In genomic region chr11:11097606-11098005, GRCm38 (mm10) we compare ENCODE assay signal across 20 mouse cellular contexts. TPM values are rescaled to one million over a fixed set of nuclear protein-coding genes. Genes with fewer than 3 reads are reported as not detected.
DNase-seq lines count a peak whose midpoint lies in the region; ATAC-seq lines count a peak whose summit lies in the region.
"Had no signal": no experiment of that assay in that cellular context is flagged by ENCODE, and none has a peak within 500 bp of the region (broad histone marks: within the 10 kb centered on the region; RNA-seq: fewer than 3 reads in every experiment).

No protein-coding gene starts in this region.

- H3K36me3 ChIP-seq in forebrain, embryonic 15.5 days, result no peaks in the 10 kb centered on the region
- H3K36me3 ChIP-seq: embryonic facial prominence, embryonic 10.5 days; embryonic facial prominence, embryonic 12.5 days; G1E had no signal

- H3K9me3 ChIP-seq in forebrain, embryonic 15.5 days, result no peaks in the 10 kb centered on the region
- H3K9me3 ChIP-seq: embryonic facial prominence, embryonic 10.5 days; embryonic facial prominence, embryonic 12.5 days; forebrain, embryonic 13.5 days; G1E had no signal

- H3K27ac ChIP-seq in forebrain, embryonic 15.5 days (replicated peaks), result no peak overlapping the region
- H3K27ac ChIP-seq: embryonic facial prominence, embryonic 10.5 days; embryonic facial prominence, embryonic 12.5 days; forebrain, embryonic 13.5 days had no signal

- no peak overlapping the region for H3K4me2 ChIP-seq in forebrain, embryonic 15.5 days (replicated peaks)
- H3K4me2 ChIP-seq: embryonic facial prominence, embryonic 12.5 days; forebrain, embryonic 13.5 days had no signal

- 96% methylated on average over 1 of the region's 1 CpGs for WGBS in forebrain, embryonic 15.5 days

- no peak overlapping the region for H3K9ac ChIP-seq in forebrain, embryonic 15.5 days (replicated peaks)
- H3K9ac ChIP-seq: embryonic facial prominence, embryonic 12.5 days; forebrain, embryonic 13.5 days; forebrain, postnatal 0 days had no signal

- ATAC-seq in forebrain, embryonic 15.5 days (replicated peaks), result no peak
- ATAC-seq in frontal cortex, adult (ENCODE audit: low TSS enrichment), result no peak
- ATAC-seq: activated CD4-positive, CD25-positive, alpha-beta regulatory T cell, adult 4 months; forebrain, embryonic 13.5 days; forebrain, postnatal 0 days; Patski had no signal

- peaks cover under 1% of the 10 kb centered on the region; the same call in 1 of the 2 replicates for H3K4me1 ChIP-seq in forebrain, embryonic 15.5 days
- H3K4me1 ChIP-seq: embryonic facial prominence, embryonic 10.5 days; embryonic facial prominence, embryonic 12.5 days had no signal

- H3K4me3 ChIP-seq in forebrain, embryonic 15.5 days, result no peak overlapping the region
- H3K4me3 ChIP-seq: embryonic facial prominence, embryonic 10.5 days; embryonic facial prominence, embryonic 12.5 days; forebrain, embryonic 13.5 days had no signal

- no peaks in the 10 kb centered on the region for H3K27me3 ChIP-seq in forebrain, embryonic 15.5 days
- H3K27me3 ChIP-seq: embryonic facial prominence, embryonic 12.5 days; forebrain, embryonic 13.5 days; Patski had no signal

- DNase-seq in ES-CJ7 (ENCODE audit: low read depth, low spot score) (peak; percentile 85), R1 (ENCODE audit: low read depth, low spot score) (peak; percentile 84)
- DNase-seq in right cerebral cortex, adult 18-20 months, result no peak
- DNase-seq: adrenal gland, adult 8-10 months; adrenal gland, postnatal 14 days; adrenal gland, postnatal 36 days; cerebellum, adult 11-12 months; cerebellum, adult 2 months; cerebellum, adult 9-10 months; cerebellum, postnatal 10 days; cerebellum, postnatal 25 days; forebrain, postnatal 0 days had no signal

RNA-seq across cellular contexts. Expression of gene Vwc2, which starts 16.4 kb away (rescaled TPM):
- polyA plus RNA-seq in forebrain, embryonic 15.5 days (2015; fragmentation: Nextera tagmentation; extraction: Ambion mirVana), result 3.7 and 5.0 TPM in 2 replicates
- polyA plus RNA-seq: G1E, Patski had no signal
